Comparison of ENCODE assay signal across 12 mouse cellular contexts in the genomic region with DNA sequence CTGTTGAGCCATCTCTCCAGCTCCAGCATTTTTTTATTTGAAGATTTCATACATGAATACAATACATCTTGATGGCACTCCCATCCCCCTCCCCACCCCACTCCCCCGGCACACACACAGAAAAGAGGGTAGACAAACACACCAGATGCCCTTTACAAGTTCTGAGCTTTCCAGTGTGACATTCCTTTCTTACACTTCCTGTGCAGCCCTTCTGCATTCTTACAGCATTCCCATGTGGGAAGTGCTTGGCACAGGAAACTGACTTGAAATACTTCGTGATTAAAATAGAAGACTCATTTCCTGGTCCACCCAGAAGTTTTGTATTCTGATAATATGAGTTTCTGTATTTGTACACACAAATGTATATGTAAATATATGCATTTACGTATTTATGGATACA. TPM values are rescaled to one million over a fixed set of nuclear protein-coding genes. Genes with fewer than 3 reads are reported as not detected.
DNase-seq lines count a peak whose midpoint lies in the region.
"Had no signal": no experiment of that assay in that cellular context is flagged by ENCODE, and none has a peak within 500 bp of the region (broad histone marks: within the 10 kb centered on the region; RNA-seq: fewer than 3 reads in every experiment).

No protein-coding gene starts in this region.

- no peaks in the 10 kb centered on the region for H3K4me1 ChIP-seq in hindbrain, embryonic 10.5 days (replicated peaks)
- H3K4me1 ChIP-seq: midbrain, embryonic 10.5 days had no signal

- 62% methylated on average over 3 of the region's 3 CpGs for WGBS in hindbrain, embryonic 10.5 days

- H3K4me3 ChIP-seq in hindbrain, embryonic 10.5 days: no peak overlapping the region
- H3K4me3 ChIP-seq: midbrain, embryonic 10.5 days had no signal

- H3K36me3 ChIP-seq in hindbrain, embryonic 10.5 days: no peaks in the 10 kb centered on the region
- H3K36me3 ChIP-seq: midbrain, embryonic 10.5 days had no signal

- H3K9me3 ChIP-seq in hindbrain, embryonic 10.5 days: no peaks in the 10 kb centered on the region
- H3K9me3 ChIP-seq: midbrain, embryonic 10.5 days had no signal

- no peaks in the 10 kb centered on the region for H3K27me3 ChIP-seq in hindbrain, embryonic 10.5 days (ENCODE audit: insufficient read depth, poor library complexity, severe bottlenecking)

- peak; percentile 38 for DNase-seq in kidney, adult 9 months
- DNase-seq in kidney, adult 11 months: no peak
- peak; percentile 10 for DNase-seq in adipocyte (ENCODE audit: low spot score)
- DNase-seq in heart, adult 9 months (ENCODE audit: low spot score in 2 of 2): peak; percentile 54 to 57
- peak; percentile 8 to 12 for DNase-seq in kidney, postnatal 4 days
- no peak for DNase-seq in hindbrain, embryonic 10.5 days (ENCODE audit: low spot score)
- DNase-seq in spleen, postnatal 4 days (ENCODE audit: low spot score in 2 of 2): no peak
- DNase-seq: adrenal gland, adult 2 months; cerebellum, adult 9-10 months had no signal

- H3K27ac ChIP-seq in hindbrain, embryonic 10.5 days: no peak overlapping the region
- H3K27ac ChIP-seq: midbrain, embryonic 10.5 days had no signal

RNA-seq across cellular contexts. Expression of gene 4933415F23Rik, which starts 15.4 kb away (rescaled TPM):
- not detected in 2 replicates for polyA plus RNA-seq in hindbrain, embryonic 10.5 days (2016; fragmentation: Nextera tagmentation; extraction: Ambion mirVana)
- polyA plus RNA-seq: adrenal gland, adult 2 months; liver, adult 2 months; midbrain, embryonic 10.5 days; small intestine, adult 2 months had no signal

Comparison
In these comparisons a context has a peak if more than half of its experiments do, and no peak if none do; other contexts are left out.
1. DNase-seq: peak in kidney, adult 9 months (single experiment), adipocyte (single experiment), heart, adult 9 months (2 of 2) and kidney, postnatal 4 days (2 of 2); none in kidney, adult 11 months (single experiment), hindbrain, embryonic 10.5 days (single experiment) and spleen, postnatal 4 days (0 of 2).